Mouse (Mus musculus) small intestine, adult 2 months (tissue): ENCODE results near the gene Olfr466.

Experiments used
- CTCF ChIP-seq: fragments of 200-500 bp; IDR thresholded peaks from 2 replicates; pipeline ENCODE4 v1.5.1; 2012; ENCODE audit warnings: low read depth, mild to moderate bottlenecking, control low read depth, inconsistent platforms, low read length, moderate library complexity, mixed read lengths; ENCODE audit not compliant: insufficient replicate concordance, insufficient read length; ENCODE audit errors: extremely low read depth
- POLR2A ChIP-seq: fragments of 200-500 bp; IDR thresholded peaks from 2 replicates; pipeline ENCODE4 v1.6.1; 2012; ENCODE audit warnings: low read depth, mild to moderate bottlenecking, control low read depth, inconsistent platforms, low read length, moderate library complexity

GRCm38 (mm10) chr13:65175734-65176471 lies 25.9 kb downstream of the Olfr466 start:
- TF ChIP-seq CTCF, result peak; percentile 70; the same call in 1 of the 2 replicates
- no peak for TF ChIP-seq POLR2A
